Mouse (Mus musculus) hindbrain, embryonic 10.5 days (tissue): ENCODE measurements at regions not wholly inside any gene's neighbourhood (a gene's known extent, or its start where the extent isn't known, plus 50 kb on each side); places are given as distances from the start of the nearest gene placed in this dataset.

Experiments
- DNase-seq: peaks from one replicate; pipeline ENCODE4 v3.0.0-alpha.2; 2017; ENCODE audit warnings: low spot score
- H3K27ac ChIP-seq: fragments of 300-500 bp; sonication (generic); 2 replicates; pipeline ENCODE4 v1.5.1; 2016; ENCODE audit warnings: mild to moderate bottlenecking, moderate library complexity
- H3K27me3 ChIP-seq: fragments of 300-500 bp; sonication (generic); 2 replicates; pipeline ENCODE4 v1.6.1; 2016; ENCODE audit warnings: mild to moderate bottlenecking; ENCODE audit not compliant: poor library complexity, insufficient read depth, severe bottlenecking
- H3K36me3 ChIP-seq: fragments of 300-500 bp; sonication (generic); 2 replicates; pipeline ENCODE4 v1.6.1; 2016; ENCODE audit warnings: mild to moderate bottlenecking, moderate library complexity
- H3K4me1 ChIP-seq: fragments of 300-500 bp; sonication (generic); replicated peaks from 2 replicates; pipeline ENCODE4 v1.6.1; 2016; ENCODE audit warnings: mild to moderate bottlenecking
- H3K4me3 ChIP-seq: fragments of 300-500 bp; sonication (generic); 2 replicates; pipeline ENCODE4 v1.5.1; 2016; ENCODE audit warnings: mild to moderate bottlenecking, moderate library complexity
- H3K9me3 ChIP-seq: fragments of 300-500 bp; sonication (generic); 2 replicates; pipeline ENCODE4 v1.6.1; 2016; ENCODE audit warnings: mild to moderate bottlenecking, moderate library complexity
- WGBS: fragments of 180-500 bp; shearing (Covaris S2); methylation state at CpG from one replicate; pipeline ENCODE4 v1.1.7; 2016; 5-methylcytosine and 5-hydroxymethylcytosine counted together

- H3K9me3 ChIP-seq: no peaks in the 10 kb centered on the region
- no peak for DNase-seq
- H3K36me3 ChIP-seq: no peaks in the 10 kb centered on the region
- H3K27me3 ChIP-seq: no peaks in the 10 kb centered on the region
- peaks cover 10% of the 10 kb centered on the region for H3K4me1 ChIP-seq
- WGBS: 85% methylated on average over 4 of the region's 4 CpGs
- no peak overlapping the region for H3K4me3 ChIP-seq
- H3K27ac ChIP-seq: no peak overlapping the region
Observed at GRCm38 (mm10) chr19:6630613-6630940, 87.7 kb upstream of the Slc22a12 start.

DNA sequence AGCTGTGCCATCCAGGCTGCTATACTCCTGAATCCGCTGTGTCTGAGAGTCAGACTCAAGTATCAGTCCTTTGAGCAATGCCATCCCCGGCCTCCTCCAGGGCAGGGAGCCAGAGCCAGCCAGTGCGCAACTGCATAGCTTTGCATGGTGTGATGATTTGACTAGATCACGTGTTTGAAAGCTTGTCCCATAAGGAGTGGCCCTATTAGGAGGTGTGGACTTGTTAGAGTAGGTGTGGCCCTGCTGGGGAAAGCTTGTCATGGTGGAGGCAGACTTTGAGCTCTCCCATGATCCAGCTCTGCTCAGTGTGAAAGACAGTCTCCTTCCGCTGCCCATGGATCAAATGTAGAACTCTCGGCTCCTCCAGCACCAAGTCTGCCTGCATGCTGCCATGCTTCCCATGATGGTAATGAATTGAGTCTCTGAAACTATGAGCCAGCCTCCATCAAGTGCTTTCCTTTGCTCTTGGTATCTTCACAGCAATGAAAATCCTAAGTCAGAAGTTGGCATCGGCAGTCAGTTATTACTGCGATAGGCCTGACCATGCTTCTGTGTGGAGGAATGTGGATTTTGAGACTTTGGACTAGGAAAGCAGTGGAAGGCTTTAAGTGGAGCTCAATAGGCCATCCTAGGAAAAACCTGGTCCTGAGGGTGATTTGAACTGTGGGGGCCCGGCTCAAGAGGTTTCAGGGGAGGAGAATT lies 87.2 kb upstream of the Slc22a12 start:
- peaks cover 9% of the 10 kb centered on the region for H3K4me1 ChIP-seq

DNA sequence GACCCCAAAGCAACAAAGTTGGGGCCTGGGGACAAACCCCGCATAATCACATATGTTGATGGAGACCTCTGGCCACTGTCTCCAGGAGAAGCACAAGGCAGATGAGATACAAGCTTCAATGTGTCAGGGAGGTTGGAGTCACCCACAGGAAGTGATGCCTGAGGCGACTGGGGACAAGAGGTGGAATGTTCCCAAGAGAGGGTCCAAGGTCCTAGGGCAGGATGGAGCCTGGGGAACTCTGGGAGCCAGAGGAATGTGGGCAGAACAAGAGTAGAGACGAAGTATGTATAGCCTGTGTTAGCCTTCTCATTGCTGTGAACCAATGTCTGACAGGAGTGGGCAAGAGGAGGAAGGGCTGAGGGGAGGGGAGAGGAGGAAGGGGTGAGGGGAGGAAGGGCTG lies 82.7 kb upstream of the Slc22a12 start:
- no peaks in the 10 kb centered on the region for H3K27me3 ChIP-seq
- no peaks in the 10 kb centered on the region for H3K4me1 ChIP-seq
- 71% methylated on average over 3 of the region's 3 CpGs for WGBS
- H3K36me3 ChIP-seq: no peaks in the 10 kb centered on the region
- no peaks in the 10 kb centered on the region for H3K9me3 ChIP-seq
- H3K27ac ChIP-seq: no peak overlapping the region
- DNase-seq: no peak
- no peak overlapping the region for H3K4me3 ChIP-seq

More for the DNA sequence above, 87.2 kb upstream of the Slc22a12 start:
- no peak for DNase-seq
- Histone ChIP-seq H3K9me3 (no peaks in the 10 kb centered on the region), H3K27me3 (no peaks in the 10 kb centered on the region), H3K27ac (no peak overlapping the region), H3K4me3 (no peak overlapping the region), H3K36me3 (no peaks in the 10 kb centered on the region)
- WGBS: 89% methylated on average over 9 of the region's 9 CpGs

DNA sequence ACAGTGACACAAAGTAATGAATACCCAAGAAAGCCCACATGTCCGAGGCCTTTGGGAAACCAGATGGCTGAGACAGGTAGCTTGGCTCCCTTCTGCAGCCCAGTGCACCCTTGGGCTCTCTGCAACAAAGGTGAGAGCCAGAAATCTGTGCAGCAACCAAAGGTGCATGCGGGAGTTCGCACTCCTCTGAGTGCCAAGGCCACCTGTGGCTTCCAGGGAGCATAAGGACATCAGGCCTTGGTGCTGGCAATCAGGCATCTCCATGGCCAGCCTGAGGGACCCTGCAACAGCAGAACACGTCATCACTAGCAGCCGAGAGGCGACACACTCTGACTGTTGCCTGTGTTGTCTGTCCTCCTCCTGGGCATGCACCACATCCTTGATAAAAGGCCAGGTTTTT lies 78.2 kb upstream of the Slc22a12 start:
- WGBS: 86% methylated on average over 6 of the region's 6 CpGs
- Histone ChIP-seq H3K9me3 (no peaks in the 10 kb centered on the region), H3K27ac (no peak overlapping the region), H3K27me3 (no peaks in the 10 kb centered on the region), H3K4me1 (no peaks in the 10 kb centered on the region), H3K36me3 (no peaks in the 10 kb centered on the region), H3K4me3 (no peak overlapping the region)
- DNase-seq: no peak

- DNase-seq: no peak
- no peaks in the 10 kb centered on the region for H3K27me3 ChIP-seq
- no peaks in the 10 kb centered on the region for H3K9me3 ChIP-seq
- H3K36me3 ChIP-seq: no peaks in the 10 kb centered on the region
- no peaks in the 10 kb centered on the region for H3K4me1 ChIP-seq
- 87% methylated on average over 6 of the region's 6 CpGs for WGBS
- no peak overlapping the region for H3K4me3 ChIP-seq
- no peak overlapping the region for H3K27ac ChIP-seq
Observed at GRCm38 (mm10) chr19:6619546-6619945, 76.7 kb upstream of the Slc22a12 start.

GRCm38 (mm10) chr19:6616659-6617058 lies 73.8 kb upstream of the Slc22a12 start:
- Histone ChIP-seq H3K4me3 (no peak overlapping the region), H3K9me3 (0 out of 2 replicates have a peak, but pooled peaks cover 4% of the 10 kb centered on the region), H3K36me3 (no peaks in the 10 kb centered on the region), H3K27ac (no peak overlapping the region), H3K27me3 (no peaks in the 10 kb centered on the region), H3K4me1 (no peaks in the 10 kb centered on the region)
- no peak for DNase-seq
- WGBS: 85% methylated on average over 5 of the region's 5 CpGs

GRCm38 (mm10) chr19:6612441-6612840 lies 69.6 kb upstream of the Slc22a12 start:
- Histone ChIP-seq H3K4me1 (peaks cover 21% of the 10 kb centered on the region), H3K27me3 (no peaks in the 10 kb centered on the region), H3K4me3 (no peak overlapping the region), H3K9me3 (0 out of 2 replicates have a peak, but pooled peaks cover 4% of the 10 kb centered on the region), H3K27ac (no peak overlapping the region; the same call in 1 of the 2 replicates), H3K36me3 (no peaks in the 10 kb centered on the region)
- 85% methylated on average over 7 of the region's 7 CpGs for WGBS
- DNase-seq: no peak

DNA sequence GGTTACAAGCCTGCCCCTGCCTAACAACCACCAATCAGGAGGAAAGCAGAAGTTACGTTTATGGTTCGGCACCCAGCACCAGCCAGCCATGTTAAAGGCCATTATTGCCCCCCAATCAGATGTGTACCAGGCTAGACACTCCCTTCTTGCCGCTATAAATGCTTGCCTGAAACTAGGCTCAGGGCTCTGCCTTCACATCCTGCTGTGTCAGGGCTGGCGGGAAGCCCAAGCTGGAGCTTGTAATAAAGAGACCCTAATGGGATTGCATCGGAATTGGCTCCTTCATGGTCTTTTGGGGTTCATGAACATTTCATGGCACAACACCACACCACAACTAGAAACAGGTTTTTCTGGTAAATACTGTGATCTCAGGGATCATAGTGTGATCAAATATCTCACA lies 69.1 kb upstream of the Slc22a12 start:
- no peak for DNase-seq
- H3K4me1 ChIP-seq: peaks cover 21% of the 10 kb centered on the region
- H3K27ac ChIP-seq: no peak overlapping the region
- H3K4me3 ChIP-seq: no peak overlapping the region
- H3K36me3 ChIP-seq: no peaks in the 10 kb centered on the region
- H3K27me3 ChIP-seq: no peaks in the 10 kb centered on the region
- 0 out of 2 replicates have a peak, but pooled peaks cover 4% of the 10 kb centered on the region for H3K9me3 ChIP-seq
- WGBS: 91% methylated on average over 5 of the region's 5 CpGs

DNA sequence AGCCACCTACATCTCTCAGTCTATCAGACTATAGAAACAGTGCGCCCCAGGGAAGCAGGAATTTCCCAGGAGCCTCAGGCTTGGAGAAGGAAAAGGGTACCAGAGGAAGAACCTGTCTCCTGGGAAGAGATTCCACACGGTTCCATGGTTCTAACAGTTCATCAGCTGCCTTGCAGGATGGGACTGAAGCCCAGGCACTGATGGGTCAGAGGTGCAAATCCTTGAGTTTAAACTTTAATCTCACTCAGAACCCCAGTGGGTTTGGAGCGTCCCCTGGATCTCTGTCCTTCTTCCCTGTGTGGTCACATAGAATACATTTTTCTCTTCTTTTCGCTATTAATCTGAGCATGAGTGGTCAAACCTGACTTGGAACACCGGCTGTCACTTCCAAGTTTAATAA lies 67.9 kb upstream of the Slc22a12 start:
- Histone ChIP-seq H3K36me3 (no peaks in the 10 kb centered on the region), H3K27me3 (no peaks in the 10 kb centered on the region), H3K4me1 (peaks cover 21% of the 10 kb centered on the region), H3K9me3 (0 out of 2 replicates have a peak, but pooled peaks cover 4% of the 10 kb centered on the region), H3K4me3 (no peak overlapping the region), H3K27ac (peak overlapping the region; percentile 69)
- DNase-seq: no peak
- WGBS: 82% methylated on average over 5 of the region's 5 CpGs

DNA sequence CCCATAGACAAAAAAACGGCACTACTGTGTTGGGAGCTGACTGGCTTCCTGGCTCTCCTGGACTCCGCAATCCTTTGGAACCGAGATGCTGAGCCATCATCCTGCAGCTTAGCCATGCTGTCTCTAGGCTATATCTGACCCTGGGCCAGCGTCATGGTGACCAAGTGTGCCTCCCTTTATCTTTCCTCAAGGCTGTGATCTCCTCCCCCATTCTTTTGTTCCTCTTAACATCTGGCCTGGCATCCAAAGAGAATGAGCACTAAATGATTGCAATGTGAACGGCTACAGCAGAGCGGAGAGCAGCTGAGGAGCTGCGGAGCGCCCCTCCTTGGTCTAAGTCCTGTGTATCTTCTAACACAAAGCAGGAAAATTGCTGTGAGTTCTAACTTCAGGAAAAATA lies 67.2 kb upstream of the Slc22a12 start:
- no peaks in the 10 kb centered on the region for H3K27me3 ChIP-seq
- peak overlapping the region; percentile 69 for H3K27ac ChIP-seq
- peaks cover 21% of the 10 kb centered on the region for H3K4me1 ChIP-seq
- peak; percentile 44 for DNase-seq
- 32% methylated on average over 8 of the region's 8 CpGs for WGBS
- 0 out of 2 replicates have a peak, but pooled peaks cover 4% of the 10 kb centered on the region for H3K9me3 ChIP-seq
- H3K4me3 ChIP-seq: no peak overlapping the region
- no peaks in the 10 kb centered on the region for H3K36me3 ChIP-seq

- H3K27ac ChIP-seq: no peak overlapping the region
- H3K4me1 ChIP-seq: peaks cover 23% of the 10 kb centered on the region
- no peak overlapping the region for H3K4me3 ChIP-seq
- WGBS: 87% methylated on average over 2 of the region's 2 CpGs
- no peak for DNase-seq
- no peaks in the 10 kb centered on the region for H3K27me3 ChIP-seq
- no peaks in the 10 kb centered on the region for H3K9me3 ChIP-seq
- H3K36me3 ChIP-seq: no peaks in the 10 kb centered on the region
Observed at GRCm38 (mm10) chr19:6607501-6607900, 64.7 kb upstream of the Slc22a12 start.

- no peak for DNase-seq
- WGBS: 90% methylated on average over 7 of the region's 7 CpGs
- Histone ChIP-seq H3K9me3 (no peaks in the 10 kb centered on the region), H3K27me3 (no peaks in the 10 kb centered on the region), H3K36me3 (no peaks in the 10 kb centered on the region), H3K4me1 (peaks cover 26% of the 10 kb centered on the region), H3K4me3 (no peak overlapping the region), H3K27ac (no peak overlapping the region)
Observed at GRCm38 (mm10) chr19:6606667-6607066, 63.8 kb upstream of the Slc22a12 start.

- peaks cover 21% of the 10 kb centered on the region for H3K4me1 ChIP-seq
- H3K4me3 ChIP-seq: no peak overlapping the region
- H3K9me3 ChIP-seq: no peaks in the 10 kb centered on the region
- no peaks in the 10 kb centered on the region for H3K36me3 ChIP-seq
- H3K27ac ChIP-seq: no peak overlapping the region
- no peak for DNase-seq
- H3K27me3 ChIP-seq: no peaks in the 10 kb centered on the region
- WGBS: 55% methylated on average over 8 of the region's 8 CpGs
Observed at GRCm38 (mm10) chr19:6604702-6605101, 61.9 kb upstream of the Slc22a12 start.
